Mouse (Mus musculus) CH12.LX (cell line): ENCODE data around the gene Flot1. TPM values are rescaled to one million over a fixed set of nuclear protein-coding genes. Genes with fewer than 3 reads are reported as not detected.
A peak's percentile ranks its signal among the peaks of the same experiment; 100 is the strongest.

Experiments
- DNase-seq: peaks from one replicate; pipeline ENCODE4 v3.0.0-alpha.2; 2013; ENCODE audit errors: extremely low read depth
- H3K27ac ChIP-seq: 2 replicates; pipeline ENCODE4 v1.5.1; 2012; ENCODE audit warnings: low read depth, mild to moderate bottlenecking, control low read depth, moderate library complexity; ENCODE audit not compliant: insufficient read depth
- H3K27me3 ChIP-seq: replicated peaks from 2 replicates; pipeline ENCODE3; 2012; ENCODE audit warnings: inconsistent platforms
- H3K36me3 ChIP-seq, 2 experiments: replicated peaks in 1 of 2; 2 replicates each; pipeline versions ENCODE3 to v1.6.1; 2012; ENCODE audit warnings: inconsistent platforms in 1 of 2, low read length in 1 of 2, mild to moderate bottlenecking in 1 of 2, mixed read lengths in 1 of 2, moderate library complexity in 1 of 2; ENCODE audit not compliant: control insufficient read depth in 1 of 2, insufficient read depth in 1 of 2
- H3K4me1 ChIP-seq, 2 experiments: 2 replicates each; pipeline ENCODE4 v1.6.1; 2012; ENCODE audit warnings: inconsistent platforms in 1 of 2, moderate library complexity in 1 of 2; ENCODE audit not compliant: insufficient read depth in 2 of 2, control insufficient read depth in 1 of 2
- H3K4me2 ChIP-seq: 2 replicates; pipeline ENCODE4 v1.6.1; 2012; ENCODE audit warnings: low read depth, mild to moderate bottlenecking, control low read depth; ENCODE audit not compliant: poor library complexity, insufficient read depth, severe bottlenecking
- H3K4me3 ChIP-seq, 3 experiments: fragments of 150-350 bp in 1 of 3; sonication (generic) in 1 of 3; replicated peaks in 1 of 3; 2 replicates each; pipeline versions ENCODE3 to v1.5.1; 2011 to 2012; ENCODE audit warnings: low read depth in 2 of 3, low read length in 2 of 3, mild to moderate bottlenecking in 2 of 3, moderate library complexity in 2 of 3, control low read depth in 1 of 3, improper control_type of control experiment in 1 of 3, inconsistent platforms in 1 of 3, mixed read lengths in 1 of 3; ENCODE audit not compliant: poor library complexity in 1 of 3
- H3K79me2 ChIP-seq: replicated peaks from 2 replicates; pipeline ENCODE4 v1.6.1; 2012; ENCODE audit warnings: mild to moderate bottlenecking, moderate library complexity; ENCODE audit not compliant: control insufficient read depth, poor library complexity, insufficient read depth, severe bottlenecking; ENCODE audit errors: extremely low read depth
- H3K9ac ChIP-seq: 2 replicates; pipeline ENCODE4 v1.6.1; 2012; ENCODE audit warnings: low read depth, mild to moderate bottlenecking, control low read depth, moderate library complexity; ENCODE audit not compliant: insufficient read depth
- H3K9me3 ChIP-seq: replicated peaks from 2 replicates; pipeline ENCODE3; 2012; ENCODE audit warnings: low read length, inconsistent platforms, mixed read lengths
- BHLHE40 ChIP-seq: IDR thresholded peaks from 2 replicates; pipeline ENCODE4 v1.6.1; 2011; ENCODE audit warnings: mild to moderate bottlenecking, low read depth, low read length, improper control_type of control experiment
- CHD1 ChIP-seq: IDR thresholded peaks from 2 replicates; pipeline ENCODE4 v1.6.1; 2012; ENCODE audit warnings: low read depth, low read length, improper control_type of control experiment, inconsistent platforms
- CHD2 ChIP-seq: IDR thresholded peaks from 2 replicates; pipeline ENCODE4 v1.6.1; 2011; ENCODE audit warnings: low read length, improper control_type of control experiment
- CTCF ChIP-seq, 2 experiments: IDR thresholded peaks in 1 of 2; conservative IDR thresholded peaks in 1 of 2; 2 replicates each; pipeline ENCODE4 v1.5.1; 2011 to 2012; ENCODE audit warnings: low read depth in 2 of 2, low read length in 2 of 2, improper control_type of control experiment in 1 of 2, inconsistent platforms in 1 of 2, mild to moderate bottlenecking in 1 of 2, moderate library complexity in 1 of 2
- E2F4 ChIP-seq: IDR thresholded peaks from 2 replicates; pipeline ENCODE4 v1.6.1; 2011; ENCODE audit warnings: low read depth, low read length, improper control_type of control experiment; ENCODE audit not compliant: insufficient replicate concordance
- ELF1 ChIP-seq: IDR thresholded peaks from 2 replicates; pipeline ENCODE4 v1.6.1; 2014; ENCODE audit warnings: low read depth, mild to moderate bottlenecking, inconsistent platforms, low read length, improper control_type of control experiment
- GABPA ChIP-seq: IDR thresholded peaks from 2 replicates; pipeline ENCODE4 v1.6.1; 2012; ENCODE audit warnings: low read depth, low read length, improper control_type of control experiment, inconsistent platforms; ENCODE audit not compliant: insufficient replicate concordance
- IRF4 ChIP-seq: IDR thresholded peaks from 2 replicates; pipeline ENCODE4 v1.6.1; 2014; ENCODE audit warnings: low read depth, mild to moderate bottlenecking, inconsistent platforms, low read length, improper control_type of control experiment
- JUN ChIP-seq: IDR thresholded peaks from 2 replicates; pipeline ENCODE4 v1.6.1; 2011; ENCODE audit warnings: low read depth, mild to moderate bottlenecking, low read length, improper control_type of control experiment, moderate library complexity; ENCODE audit not compliant: insufficient read depth
- KAT2A ChIP-seq: IDR thresholded peaks from 2 replicates; pipeline ENCODE4 v1.6.1; 2012; ENCODE audit warnings: low read length, improper control_type of control experiment, inconsistent platforms; ENCODE audit not compliant: insufficient replicate concordance
- MAFK ChIP-seq: IDR thresholded peaks from 2 replicates; pipeline ENCODE4 v1.6.1; 2011; ENCODE audit warnings: low read length, improper control_type of control experiment; ENCODE audit not compliant: insufficient replicate concordance
- MAX ChIP-seq: IDR thresholded peaks from 2 replicates; pipeline ENCODE4 v1.6.1; 2011; ENCODE audit warnings: low read length, improper control_type of control experiment
- MAZ ChIP-seq: IDR thresholded peaks from 2 replicates; pipeline ENCODE4 v1.6.1; 2012; ENCODE audit warnings: low read depth, mild to moderate bottlenecking, inconsistent platforms, low read length, improper control_type of control experiment, moderate library complexity
- MEF2A ChIP-seq: IDR thresholded peaks from 2 replicates; pipeline ENCODE4 v1.6.1; 2014; ENCODE audit warnings: low read depth, mild to moderate bottlenecking, inconsistent platforms, low read length, improper control_type of control experiment, borderline replicate concordance
- MXI1 ChIP-seq: IDR thresholded peaks from 2 replicates; pipeline ENCODE4 v1.6.1; 2011; ENCODE audit warnings: mild to moderate bottlenecking, low read depth, low read length, improper control_type of control experiment
- MYC ChIP-seq: IDR thresholded peaks from 2 replicates; pipeline ENCODE4 v1.6.1; 2011; ENCODE audit warnings: low read depth, mild to moderate bottlenecking, improper control_type of control experiment, low read length
- NELFE ChIP-seq: IDR thresholded peaks from 2 replicates; pipeline ENCODE4 v1.6.1; 2011; ENCODE audit warnings: low read depth, low read length, improper control_type of control experiment
- NRF1 ChIP-seq: IDR thresholded peaks from 2 replicates; pipeline ENCODE4 v1.6.1; 2014; ENCODE audit warnings: low read depth, mild to moderate bottlenecking, inconsistent platforms, low read length, improper control_type of control experiment, moderate library complexity
- POLR2A ChIP-seq: IDR thresholded peaks from 2 replicates; pipeline ENCODE4 v1.6.1; 2011; ENCODE audit warnings: low read depth, mild to moderate bottlenecking, improper control_type of control experiment, low read length
- POLR2AphosphoS2 ChIP-seq: IDR thresholded peaks from 2 replicates; pipeline ENCODE4 v1.6.1; 2011; ENCODE audit warnings: low read depth, low read length, improper control_type of control experiment
- SIN3A ChIP-seq: IDR thresholded peaks from 2 replicates; pipeline ENCODE4 v1.6.1; 2012; ENCODE audit warnings: low read length, improper control_type of control experiment, inconsistent platforms
- TCF12 ChIP-seq: IDR thresholded peaks from 2 replicates; pipeline ENCODE4 v1.6.1; 2014; ENCODE audit warnings: low read depth, mild to moderate bottlenecking, inconsistent platforms, low read length, improper control_type of control experiment
- USF2 ChIP-seq: conservative IDR thresholded peaks from 2 replicates; pipeline ENCODE4 v1.6.1; 2011; ENCODE audit warnings: low read depth, low read length, improper control_type of control experiment
- ZC3H11A ChIP-seq: IDR thresholded peaks from 2 replicates; pipeline ENCODE4 v1.6.1; 2012; ENCODE audit warnings: low read depth, mild to moderate bottlenecking, inconsistent platforms, low read length, improper control_type of control experiment
- ZKSCAN1 ChIP-seq: IDR thresholded peaks from 2 replicates; pipeline ENCODE4 v1.6.1; 2012; ENCODE audit warnings: low read depth, inconsistent platforms, low read length, improper control_type of control experiment, borderline replicate concordance
- ZMIZ1 ChIP-seq: IDR thresholded peaks from 2 replicates; pipeline ENCODE4 v1.6.1; 2012; ENCODE audit warnings: low read depth, mild to moderate bottlenecking, inconsistent platforms, low read length, improper control_type of control experiment
- dilution Hi-C: fragments of 300-500 bp; cut with MboI; formaldehyde crosslinking; loops from 2 replicates; pipeline ENCODE4 v1.14.3; 2020; ENCODE audit warnings: low sequenced_read_pairs; ENCODE audit not compliant: extremely low pct_unique_long_range_greater_than_20kb, extremely low pct_ligation_motif_present
- in situ Hi-C: fragments of 300-500 bp; cut with MboI; formaldehyde crosslinking; loops from 3 replicates; pipeline ENCODE4 v1.14.3; 2019; ENCODE audit warnings: low sequenced_read_pairs, low pct_ligation_motif_present, low pct_unique_long_range_greater_than_20kb, mixed read lengths
- polyA plus RNA-seq: library from polyadenylated mRNA; unstranded; fragments of >175 nt; gene quantifications from 2 replicates; pipeline ENCODE4 v1.2.1, GENCODE M21; 2012; ENCODE audit warnings: low read depth; ENCODE audit not compliant: insufficient read length
- total RNA-seq, 2 experiments: library from RNA; depleted of rRNA; stranded (reverse); fragments of 300-350 nt in 1 of 2; fragments of >200 nt in 1 of 2; gene quantifications; 2 replicates each; pipeline ENCODE4 v1.2.3; 2012 to 2014

Gene Flot1
- total and polyA plus RNA-seq, 3 experiments = 16.3 to 21.6 (median 17.6) TPM

- Histone ChIP-seq H3K4me2 (no peak overlapping the region), H3K27ac (no peak overlapping the region), H3K4me1 (peaks cover 22 to 44% of the 10 kb centered on the region in 2 experiments), H3K36me3 (no peaks in the 10 kb centered on the region), H3K27me3 (no peaks in the 10 kb centered on the region), H3K9me3 (no peaks in the 10 kb centered on the region), H3K4me3 (no peak overlapping the region), H3K79me2 (peaks cover 5% of the 10 kb centered on the region; the same call in 1 of the 2 replicates), H3K9ac (no peak overlapping the region)
- in situ Hi-C loops (no loop called here), dilution Hi-C loops (no loop called here)
- no peak for DNase-seq
- TF ChIP-seq MEF2A (no peak), ZKSCAN1 (no peak)
Measured at GRCm38 (mm10) chr17:35817226-35817625, 5.8 kb upstream of the Flot1 start.

GRCm38 (mm10) chr17:35820111-35820510 is 2.9 kb upstream of the Flot1 start:
- in situ Hi-C loops = no loop called here

GRCm38 (mm10) chr17:35821439-35822430 is 1.3 kb upstream of the Flot1 start, which contains the start of gene Ier3:
Ier3 (plus strand) TSS chr17:35821684.
- H3K79me2 ChIP-seq = peaks cover 5% of the 10 kb centered on the region; the same call in 1 of the 2 replicates
- DNase-seq = peak; percentile 71
- H3K4me2 ChIP-seq = peak within 1 kb of the TSS; percentile 79
- in situ Hi-C loops = no loop called here
- dilution Hi-C loops = no loop called here
- H3K9me3 ChIP-seq = no peaks in the 10 kb centered on the region
- peak within 1 kb of the TSS; percentile 59 for H3K27ac ChIP-seq
- H3K9ac ChIP-seq = peak within 1 kb of the TSS; percentile 90
- H3K27me3 ChIP-seq = no peaks in the 10 kb centered on the region
- peak within 1 kb of the TSS; percentile 61 to 90 (median 69) for H3K4me3 ChIP-seq
- H3K36me3 ChIP-seq = peaks cover 12 to 23% of the 10 kb centered on the region in 2 experiments
- peaks cover 0 to 17% of the 10 kb centered on the region in 2 experiments; a peak in 2 of 4 replicates for H3K4me1 ChIP-seq
- TF ChIP-seq JUN (no peak), CTCF (conservative IDR thresholded peaks at IDR 0.05 in 1 of 2, IDR thresholded peaks at IDR 0.05 in 1 of 2; ENCODE audit: low read depth in 2 of 2, low read length in 2 of 2) (no peak), ZC3H11A (no peak), CHD1 (peak; percentile 83; the same call in 1 of the 2 replicates), E2F4 (no peak), SIN3A (peak; percentile 72), MAZ (peak; percentile 86), GABPA (no peak), USF2 (no peak), BHLHE40 (peak; percentile 81), MEF2A (0 out of 2 replicates have a peak, but pooled peaks have one; percentile 7), KAT2A (no peak), MYC (0 out of 2 replicates have a peak, but pooled peaks have one; percentile 42), POLR2A (peak; percentile 100), MAFK (0 out of 2 replicates have a peak, but pooled peaks have one; percentile 8), POLR2AphosphoS2 (peak; percentile 99)

More at GRCm38 (mm10) chr17:35820111-35820510, 2.9 kb upstream of the Flot1 start:
- Histone ChIP-seq H3K4me3 (no peak overlapping the region), H3K9ac (no peak overlapping the region), H3K36me3 (peaks cover 0 to 8% of the 10 kb centered on the region in 2 experiments), H3K4me2 (no peak overlapping the region), H3K27me3 (no peaks in the 10 kb centered on the region), H3K79me2 (peaks cover 5% of the 10 kb centered on the region; the same call in 1 of the 2 replicates), H3K9me3 (no peaks in the 10 kb centered on the region)
- dilution Hi-C loops = no loop called here
- TF ChIP-seq IRF4 = no peak
- no peak for TF ChIP-seq ELF1
- no peak for TF ChIP-seq ZC3H11A
- no peak for TF ChIP-seq MXI1
- TF ChIP-seq MEF2A = no peak
- TF ChIP-seq SIN3A = no peak
- TF ChIP-seq CTCF (conservative IDR thresholded peaks at IDR 0.05 in 1 of 2, IDR thresholded peaks at IDR 0.05 in 1 of 2; ENCODE audit: low read depth in 2 of 2, low read length in 2 of 2) = no peak
- TF ChIP-seq ZMIZ1 = no peak
- TF ChIP-seq CHD2 = no peak
- no peak for TF ChIP-seq USF2
- TF ChIP-seq BHLHE40 = no peak
- no peak for TF ChIP-seq TCF12
- no peak for TF ChIP-seq MAX
- TF ChIP-seq NRF1 = no peak
- TF ChIP-seq NELFE = no peak
- TF ChIP-seq, all 38 proteins: peak for 0
- H3K4me1 ChIP-seq = peaks cover 0 to 24% of the 10 kb centered on the region in 2 experiments; a peak in 2 of 4 replicates
- DNase-seq = no peak
- H3K27ac ChIP-seq = no peak overlapping the region
